Mouse (Mus musculus) small intestine, adult 2 months (tissue): ENCODE data around the gene Pik3cb.

Experiments used
- CTCF ChIP-seq: fragments of 200-500 bp; IDR thresholded peaks from 2 replicates; pipeline ENCODE4 v1.5.1; 2012; ENCODE audit warnings: low read depth, mild to moderate bottlenecking, control low read depth, inconsistent platforms, low read length, moderate library complexity, mixed read lengths; ENCODE audit not compliant: insufficient replicate concordance, insufficient read length; ENCODE audit errors: extremely low read depth
- POLR2A ChIP-seq: fragments of 200-500 bp; IDR thresholded peaks from 2 replicates; pipeline ENCODE4 v1.6.1; 2012; ENCODE audit warnings: low read depth, mild to moderate bottlenecking, control low read depth, inconsistent platforms, low read length, moderate library complexity

DNA sequence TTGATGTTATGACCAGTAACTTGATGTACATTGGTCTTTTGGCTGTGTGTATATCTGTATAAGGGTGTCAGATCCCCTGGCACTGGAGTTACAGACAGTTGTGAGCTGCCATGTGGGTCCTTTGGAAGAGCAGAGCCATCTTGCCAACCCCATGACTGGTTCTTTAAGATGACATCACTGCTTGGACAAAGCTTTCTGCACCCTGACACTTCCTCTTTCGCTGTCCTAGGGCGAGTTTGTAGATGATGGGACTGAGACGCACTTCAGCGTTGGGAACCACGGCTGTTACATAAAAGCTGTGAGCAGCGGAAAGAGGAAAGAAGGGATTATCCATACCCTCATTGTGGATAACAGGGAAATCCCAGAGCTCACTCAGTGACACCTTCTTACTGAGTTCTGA, 139.1 kb downstream of the Pik3cb start:
- TF ChIP-seq CTCF, result no peak
- TF ChIP-seq POLR2A, result no peak
